Mouse (Mus musculus) stomach, embryonic 16.5 days (tissue): Measurements from ENCODE around the gene Gtf2h4. TPM values are rescaled to one million over a fixed set of nuclear protein-coding genes. Genes with fewer than 3 reads are reported as not detected.

ENCODE experiments used
- ATAC-seq: fragments of 200-750 bp; cut with Nextera tagmentation; 2 replicates; pipeline ENCODE4 v1.8.0; 2017; ENCODE audit warnings: moderate number of reproducible peaks, moderate TSS enrichment; ENCODE audit not compliant: insufficient read depth, low FRiP score
- H3K27ac ChIP-seq: fragments of 300-500 bp; sonication (generic); 2 replicates; pipeline ENCODE4 v1.5.1; 2014; ENCODE audit warnings: low read length
- H3K27me3 ChIP-seq: fragments of 300-500 bp; sonication (generic); 2 replicates; pipeline ENCODE4 v1.6.1; 2014; ENCODE audit warnings: low read length, control low read depth, mixed read lengths; ENCODE audit not compliant: control insufficient read depth, insufficient read depth
- H3K36me3 ChIP-seq: fragments of 300-500 bp; sonication (generic); 2 replicates; pipeline ENCODE4 v1.6.1; 2014; ENCODE audit warnings: low read length; ENCODE audit not compliant: control insufficient read depth, insufficient read depth
- H3K4me1 ChIP-seq: fragments of 300-500 bp; sonication (generic); 2 replicates; pipeline ENCODE4 v1.6.1; 2014; ENCODE audit warnings: low read length, control low read depth, mixed read lengths; ENCODE audit not compliant: control insufficient read depth, insufficient read depth
- H3K4me2 ChIP-seq: fragments of 300-500 bp; sonication (generic); 2 replicates; pipeline ENCODE4 v1.6.1; 2014; ENCODE audit warnings: low read depth, low read length, mixed read lengths
- H3K4me3 ChIP-seq: fragments of 300-500 bp; sonication (generic); replicated peaks from 2 replicates; pipeline ENCODE4 v1.5.1; 2014; ENCODE audit warnings: mild to moderate bottlenecking, low read length
- H3K9ac ChIP-seq: fragments of 300-500 bp; sonication (generic); 2 replicates; pipeline ENCODE4 v1.6.1; 2014; ENCODE audit warnings: low read length
- H3K9me3 ChIP-seq: fragments of 300-500 bp; sonication (generic); replicated peaks from 2 replicates; pipeline ENCODE4 v1.6.1; 2016; ENCODE audit warnings: low read length, control low read depth; ENCODE audit not compliant: control insufficient read depth
- WGBS: fragments of 180-500 bp; shearing (Covaris S2); extraction: QIAGEN DNeasy Blood & Tissue Kit; methylation state at CpG from one replicate; pipeline ENCODE4 v1.1.7; 2014; 5-methylcytosine and 5-hydroxymethylcytosine counted together
- polyA plus RNA-seq: library from polyadenylated mRNA; unstranded; fragments of >200 nt; fragmentation: Nextera tagmentation; extraction: Ambion mirVana; gene quantifications from 2 replicates; pipeline ENCODE4 v1.2.1, GENCODE M21; 2015

Gene Gtf2h4
- polyA plus RNA-seq, 1 experiment from 2014 or later: 38.6 TPM

- H3K27ac ChIP-seq: no peak overlapping the region
- peaks cover 4% of the 10 kb centered on the region for H3K4me1 ChIP-seq
- no peak overlapping the region for H3K9ac ChIP-seq
- WGBS: 70% methylated on average over 4 of the region's 4 CpGs
- H3K4me3 ChIP-seq: no peak overlapping the region
- peaks cover 4% of the 10 kb centered on the region; the same call in 1 of the 2 replicates for H3K9me3 ChIP-seq
- ATAC-seq: no peak
- H3K36me3 ChIP-seq: peaks cover 32% of the 10 kb centered on the region
- H3K27me3 ChIP-seq: no peaks in the 10 kb centered on the region
- H3K4me2 ChIP-seq: no peak overlapping the region
Observed at GRCm38 (mm10) chr17:35691811-35692210, 18.3 kb upstream of the Gtf2h4 start.

GRCm38 (mm10) chr17:35689936-35690645, 16.6 kb upstream of the Gtf2h4 start:
- ATAC-seq: no peak
- Histone ChIP-seq H3K36me3 (peaks cover 31% of the 10 kb centered on the region), H3K4me2 (no peak overlapping the region), H3K9ac (no peak overlapping the region), H3K27me3 (no peaks in the 10 kb centered on the region), H3K27ac (no peak overlapping the region), H3K4me1 (no peaks in the 10 kb centered on the region), H3K4me3 (no peak overlapping the region), H3K9me3 (no peaks in the 10 kb centered on the region)
- WGBS: 91% methylated on average over 18 of the region's 18 CpGs

- 80% methylated on average over 25 of the region's 25 CpGs for WGBS
- Histone ChIP-seq H3K27ac (no peak overlapping the region), H3K4me2 (no peak overlapping the region), H3K36me3 (peaks cover 35% of the 10 kb centered on the region), H3K9me3 (no peaks in the 10 kb centered on the region), H3K9ac (no peak overlapping the region), H3K4me1 (no peaks in the 10 kb centered on the region), H3K4me3 (no peak overlapping the region), H3K27me3 (no peaks in the 10 kb centered on the region)
- no peak for ATAC-seq
Observed at GRCm38 (mm10) chr17:35688347-35689175, 15.0 kb upstream of the Gtf2h4 start.

- Histone ChIP-seq H3K4me2 (no peak overlapping the region), H3K9ac (no peak overlapping the region), H3K27me3 (no peaks in the 10 kb centered on the region), H3K9me3 (no peaks in the 10 kb centered on the region), H3K4me1 (no peaks in the 10 kb centered on the region), H3K36me3 (peaks cover 35% of the 10 kb centered on the region), H3K27ac (no peak overlapping the region), H3K4me3 (no peak overlapping the region)
- ATAC-seq: no peak
- WGBS: 67% methylated on average over 9 of the region's 9 CpGs
Observed at GRCm38 (mm10) chr17:35685061-35685460, 11.5 kb upstream of the Gtf2h4 start.

DNA sequence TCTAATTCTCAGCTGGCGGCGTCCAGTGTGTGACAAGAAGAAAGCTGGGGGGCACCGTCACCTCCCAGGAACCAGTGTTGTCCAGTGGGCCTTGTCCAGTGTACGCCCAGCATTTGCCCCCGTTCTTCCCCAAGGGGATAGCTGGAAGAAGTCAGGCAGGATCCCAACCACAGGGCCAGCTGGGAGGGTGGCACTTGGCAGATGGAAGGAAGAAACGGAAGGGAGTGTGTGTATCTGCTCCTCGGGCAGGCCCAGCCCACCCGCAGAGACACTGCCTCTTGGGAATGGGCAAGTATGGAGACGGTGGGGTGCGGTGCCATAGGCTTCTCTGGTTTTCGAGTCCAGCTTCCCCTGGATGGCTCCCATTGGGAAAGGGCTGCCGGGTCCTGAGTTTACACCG, 8.4 kb upstream of the Gtf2h4 start:
- WGBS: 87% methylated on average over 13 of the region's 13 CpGs
- Histone ChIP-seq H3K27ac (no peak overlapping the region), H3K27me3 (no peaks in the 10 kb centered on the region), H3K36me3 (peaks cover 30% of the 10 kb centered on the region), H3K4me1 (no peaks in the 10 kb centered on the region), H3K9me3 (no peaks in the 10 kb centered on the region), H3K4me3 (no peak overlapping the region), H3K4me2 (no peak overlapping the region), H3K9ac (no peak overlapping the region)
- no peak for ATAC-seq

GRCm38 (mm10) chr17:35680591-35680990, 7.1 kb upstream of the Gtf2h4 start:
- peak; percentile 44; the same call in 1 of the 2 replicates for ATAC-seq
- Histone ChIP-seq H3K27me3 (no peaks in the 10 kb centered on the region), H3K4me1 (no peaks in the 10 kb centered on the region), H3K4me2 (no peak overlapping the region), H3K4me3 (no peak overlapping the region), H3K9ac (no peak overlapping the region), H3K36me3 (peaks cover 25% of the 10 kb centered on the region), H3K27ac (no peak overlapping the region), H3K9me3 (no peaks in the 10 kb centered on the region)
- 31% methylated on average over 6 of the region's 6 CpGs for WGBS

- Histone ChIP-seq H3K36me3 (no peaks in the 10 kb centered on the region), H3K9ac (0 out of 2 replicates have a peak overlapping the region, but pooled peaks have one; percentile 95), H3K9me3 (no peaks in the 10 kb centered on the region), H3K4me2 (peak overlapping the region; percentile 84; the same call in 1 of the 2 replicates), H3K27me3 (no peaks in the 10 kb centered on the region), H3K27ac (no peak overlapping the region), H3K4me3 (no peak overlapping the region), H3K4me1 (peaks cover 15% of the 10 kb centered on the region)
- WGBS: 90% methylated on average over 6 of the region's 6 CpGs
- ATAC-seq: no peak
Observed at GRCm38 (mm10) chr17:35672527-35672926, 1.0 kb downstream of the Gtf2h4 start.

DNA sequence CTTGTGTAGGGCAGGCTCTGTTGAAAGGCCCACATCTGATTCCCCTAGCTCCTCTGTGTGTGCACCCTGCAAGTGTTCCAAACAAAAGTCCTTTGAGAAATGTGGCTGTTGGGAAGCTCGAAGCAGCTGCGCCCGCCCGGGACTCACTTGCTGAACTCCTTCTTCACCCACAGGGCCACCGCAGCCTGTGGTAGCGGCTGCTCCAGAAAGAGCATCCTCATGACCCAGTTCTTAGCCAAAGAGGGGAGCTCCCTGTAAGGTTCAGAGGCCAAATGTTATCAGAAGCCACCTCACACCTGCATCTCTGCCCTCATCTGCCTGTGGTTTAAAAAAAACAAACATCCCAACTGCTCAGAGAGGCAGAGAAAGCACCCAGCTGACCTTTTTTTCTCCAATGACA, 1.7 kb downstream of the Gtf2h4 start:
- no peaks in the 10 kb centered on the region for H3K36me3 ChIP-seq
- H3K27me3 ChIP-seq: no peaks in the 10 kb centered on the region
- H3K4me2 ChIP-seq: no peak overlapping the region
- no peak overlapping the region for H3K4me3 ChIP-seq
- 82% methylated on average over 6 of the region's 6 CpGs for WGBS
- ATAC-seq: no peak
- H3K4me1 ChIP-seq: peaks cover 16% of the 10 kb centered on the region
- H3K27ac ChIP-seq: no peak overlapping the region
- H3K9ac ChIP-seq: no peak overlapping the region
- H3K9me3 ChIP-seq: no peaks in the 10 kb centered on the region

DNA sequence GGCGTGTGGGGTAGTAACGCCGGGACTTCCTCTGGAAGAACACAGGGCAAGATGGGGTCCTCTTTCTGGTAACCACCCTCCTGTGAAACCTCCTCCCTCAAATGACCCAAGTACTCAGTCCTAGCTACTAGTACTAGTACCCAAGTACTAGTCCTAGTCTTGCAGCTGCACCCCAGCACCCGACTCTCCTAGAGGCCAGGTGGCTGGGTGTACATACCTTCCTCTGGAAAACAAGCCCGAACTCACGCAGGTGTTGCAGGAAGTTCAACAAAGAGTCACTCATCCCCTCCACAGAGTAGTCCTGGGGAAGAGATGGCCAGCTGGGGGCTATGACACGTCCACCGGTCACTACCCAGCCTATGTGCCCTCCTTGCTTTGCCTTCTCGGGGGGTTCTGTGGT, 3.8 kb downstream of the Gtf2h4 start:
- no peak overlapping the region for H3K27ac ChIP-seq
- H3K27me3 ChIP-seq: no peaks in the 10 kb centered on the region
- ATAC-seq: no peak
- H3K9ac ChIP-seq: no peak overlapping the region
- no peaks in the 10 kb centered on the region for H3K9me3 ChIP-seq
- no peak overlapping the region for H3K4me2 ChIP-seq
- H3K4me3 ChIP-seq: no peak overlapping the region
- 91% methylated on average over 9 of the region's 9 CpGs for WGBS
- peaks cover 21% of the 10 kb centered on the region for H3K4me1 ChIP-seq
- no peaks in the 10 kb centered on the region for H3K36me3 ChIP-seq
